Mouse (Mus musculus) spleen, adult 2 months (tissue): ENCODE measurements around the gene Tsc22d1.

Experiments
- CTCF ChIP-seq: fragments of 200-500 bp; IDR thresholded peaks from 2 replicates; pipeline ENCODE4 v1.5.1; 2011; ENCODE audit warnings: mild to moderate bottlenecking, inconsistent platforms; ENCODE audit not compliant: insufficient read depth, insufficient read length, insufficient replicate concordance; ENCODE audit errors: extremely low read depth
- POLR2A ChIP-seq: fragments of 200-500 bp; IDR thresholded peaks from 2 replicates; pipeline ENCODE4 v1.6.1; 2011; ENCODE audit warnings: low read depth, low read length, inconsistent platforms

DNA sequence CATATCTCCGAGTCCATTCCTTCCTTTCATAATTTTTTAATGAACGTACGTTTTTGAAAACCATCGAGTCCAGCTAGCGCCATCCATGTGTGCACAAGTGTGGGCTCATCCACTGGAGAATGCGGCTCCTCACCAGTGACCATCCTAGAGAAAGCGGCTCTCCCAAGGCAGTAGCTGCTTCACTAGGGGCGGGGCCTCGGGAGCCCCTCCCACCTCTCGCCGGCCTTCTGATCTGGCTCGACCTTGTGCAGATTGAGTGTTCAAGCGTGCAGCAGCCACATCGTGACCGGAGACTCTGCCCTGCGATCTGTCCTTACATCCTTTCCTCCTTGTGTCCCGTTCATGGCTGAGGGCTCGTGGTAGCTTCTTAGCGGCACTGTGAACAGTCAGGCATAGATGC is 56.5 kb downstream of the Tsc22d1 start:
- TF ChIP-seq POLR2A: no peak
- no peak for TF ChIP-seq CTCF
